Mouse (Mus musculus) right cerebral cortex, adult 18-20 months (tissue): ENCODE measurements at regions not wholly inside any gene's neighbourhood (a gene's known extent, or its start where the extent isn't known, plus 50 kb on each side); places are given as distances from the start of the nearest gene placed in this dataset.
A peak's percentile ranks its signal among the peaks of the same experiment; 100 is the strongest.

ENCODE experiments used
- DNase-seq: peaks from one replicate; pipeline ENCODE4 v3.0.0; 2022; ENCODE audit warnings: mixed read lengths

DNA sequence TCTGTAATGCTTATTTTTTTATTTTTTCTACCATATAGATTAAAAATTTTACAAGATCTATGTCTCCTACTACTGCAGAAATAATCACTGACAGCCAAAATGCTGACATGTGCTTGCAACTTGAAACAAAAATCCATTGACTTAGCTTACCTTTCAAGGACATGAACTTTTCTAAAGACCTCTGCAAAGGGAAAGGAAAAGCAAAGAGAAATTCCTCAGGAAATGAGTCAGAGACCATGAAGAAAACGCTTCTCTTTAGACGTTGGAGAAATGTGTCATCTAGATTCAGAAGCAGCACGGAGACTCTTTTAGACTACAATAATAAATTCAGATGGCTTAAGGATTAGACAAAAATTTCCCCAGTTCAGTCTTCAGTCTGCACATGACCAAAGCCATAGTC, 2188.6 kb upstream of the Tenm3 start:
- no peak for DNase-seq

DNA sequence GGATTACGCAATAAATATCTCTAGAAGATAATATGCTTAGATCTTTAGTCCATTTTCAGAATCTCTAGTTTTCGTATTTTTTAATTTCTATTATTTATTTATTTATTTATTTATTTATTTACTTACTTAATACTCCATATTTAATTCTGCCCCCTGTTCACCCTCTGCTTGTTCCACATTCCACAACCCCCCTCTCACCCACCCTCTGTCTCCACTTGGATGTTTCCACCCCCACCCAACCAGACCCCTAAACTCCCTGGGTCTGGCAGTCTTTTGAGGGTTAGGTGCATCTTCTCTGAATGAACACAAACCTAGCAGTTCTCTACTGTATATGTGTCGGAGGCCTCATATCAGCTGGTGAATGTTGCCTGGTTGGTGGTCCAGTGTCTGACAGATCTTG, 2166.8 kb upstream of the Tenm3 start:
- no peak for DNase-seq

DNA sequence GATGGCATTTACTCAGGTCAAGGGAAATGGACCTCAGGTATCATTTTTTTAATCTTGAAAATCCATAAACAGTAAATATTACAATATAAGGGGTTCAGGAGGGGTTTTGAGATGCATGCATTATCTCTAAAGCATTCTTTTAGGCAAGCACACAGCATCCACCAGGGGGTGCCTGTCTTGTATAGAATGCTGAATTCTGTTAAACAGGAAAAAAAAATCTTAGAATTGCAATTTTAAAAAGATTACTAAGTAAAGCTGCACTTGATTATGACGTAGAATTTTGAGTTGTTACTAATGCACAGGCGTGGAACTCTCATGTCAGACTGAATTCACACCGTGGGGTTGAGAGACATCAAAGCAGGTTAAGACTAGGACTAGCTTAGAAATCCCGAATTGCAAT, 2123.6 kb upstream of the Tenm3 start:
- DNase-seq = peak; percentile 19

DNA sequence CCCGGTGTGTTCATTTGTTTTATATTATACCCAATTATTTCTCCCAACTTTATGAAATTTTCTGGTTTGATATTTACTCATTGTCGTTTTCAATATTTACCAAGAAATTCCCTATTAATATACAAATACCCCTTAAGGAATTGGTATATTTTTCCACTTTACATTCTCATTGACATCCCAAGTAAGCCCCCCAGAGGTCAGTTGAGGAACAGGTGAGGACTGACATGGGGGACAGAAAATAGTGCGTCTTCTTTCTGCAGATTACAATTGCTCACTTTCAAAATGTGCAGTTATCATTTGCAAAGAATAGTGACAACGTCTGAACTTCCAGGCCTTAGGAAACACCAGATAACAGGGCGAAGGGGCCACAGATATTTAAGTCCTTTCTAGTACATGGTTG, 2073.8 kb upstream of the Tenm3 start:
- no peak for DNase-seq

DNA sequence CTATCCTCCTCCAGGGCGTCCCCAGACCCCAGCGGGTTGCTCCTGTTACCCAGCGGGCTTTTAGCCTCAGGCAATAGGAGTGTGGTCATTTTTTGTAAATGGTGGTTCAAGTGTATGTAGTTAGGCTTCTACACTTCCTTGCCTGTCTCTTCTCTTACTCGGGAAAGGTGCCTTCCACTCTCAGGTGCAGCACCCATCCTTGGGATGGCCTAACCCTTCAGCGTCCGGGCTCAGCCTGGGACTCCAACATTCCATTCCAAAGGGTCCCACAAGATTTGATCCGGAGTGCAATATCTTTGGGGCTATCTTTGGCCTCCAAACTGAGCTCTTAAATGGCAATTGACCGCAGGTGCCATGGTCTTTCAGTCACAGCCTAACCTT, 2073.0 kb upstream of the Tenm3 start:
- no peak for DNase-seq

GRCm38 (mm10) chr8:50915876-50916732, 2072.4 kb upstream of the Tenm3 start:
- DNase-seq = peak; percentile 46

DNA sequence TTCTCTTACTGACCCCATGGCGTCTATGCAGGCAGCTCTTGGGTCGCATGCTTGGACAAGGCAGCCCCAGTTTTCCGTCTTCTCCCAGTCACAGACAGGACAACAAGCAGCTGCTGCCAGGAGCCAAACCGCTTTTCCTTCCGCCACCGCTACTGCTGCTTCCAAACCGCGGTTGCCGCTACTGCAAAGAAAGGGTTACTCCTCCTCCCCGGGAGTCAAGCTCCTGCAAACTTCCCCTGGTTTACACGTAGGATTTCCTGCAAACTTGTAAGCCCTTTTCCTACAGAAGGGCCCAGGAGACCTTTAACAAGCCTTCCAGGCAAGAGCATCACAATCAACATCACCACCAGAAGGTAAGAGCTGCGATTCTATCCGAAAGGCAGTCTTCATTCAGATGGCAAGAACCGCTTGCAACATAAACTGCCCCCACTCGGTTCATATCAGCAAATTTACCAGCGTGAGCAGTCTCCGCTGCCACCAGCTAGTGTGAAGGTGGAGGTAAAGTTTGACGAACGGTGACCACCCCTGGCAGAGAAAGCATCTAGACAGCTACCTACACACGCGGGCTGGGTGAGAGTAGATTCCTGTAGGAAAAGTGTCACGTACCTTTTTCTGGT, 2071.6 kb upstream of the Tenm3 start:
- DNase-seq = peak; percentile 37

- no peak for DNase-seq
These were observed 2070.9 kb upstream of the Tenm3 start for GRCm38 (mm10) chr8:50914615-50915014.

- DNase-seq = no peak
These were observed 2034.4 kb upstream of the Tenm3 start for GRCm38 (mm10) chr8:50878198-50878597.
